Mouse (Mus musculus): ENCODE results near the gene Creb3l1. TPM values are rescaled to one million over a fixed set of nuclear protein-coding genes. Genes with fewer than 3 reads are reported as not detected.

Gene Creb3l1
- polyA plus RNA-seq, 1 experiment from 2014 or later: 1.3 TPM

DNA sequence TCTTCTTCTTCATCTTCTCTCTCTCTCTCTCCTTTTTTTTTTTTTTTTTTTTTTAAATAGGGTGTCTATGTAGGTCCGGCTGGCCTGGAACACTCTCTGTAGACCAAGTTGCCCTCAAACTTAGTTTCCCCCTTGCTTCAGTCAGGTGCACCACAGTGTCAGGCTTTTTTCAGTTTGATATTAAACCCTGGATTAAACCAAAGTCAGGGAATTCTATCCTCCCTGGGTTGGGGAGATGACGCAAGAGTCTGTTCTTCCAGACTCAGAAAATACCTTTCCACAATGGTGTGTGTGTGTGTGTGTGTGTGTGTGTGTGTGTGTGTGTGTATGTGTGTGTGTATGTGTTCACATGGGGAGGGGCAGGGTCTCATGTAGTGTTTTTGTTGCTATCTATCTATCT lies 900 bp upstream of the Creb3l1 start:
- ATAC-seq: no peak
- H3K4me1 ChIP-seq (replicated peaks; ENCODE audit: control insufficient read depth, insufficient read depth, low read length): peaks cover 9% of the 10 kb centered on the region
- 98% methylated on average over 2 of the region's 2 CpGs for WGBS

DNA sequence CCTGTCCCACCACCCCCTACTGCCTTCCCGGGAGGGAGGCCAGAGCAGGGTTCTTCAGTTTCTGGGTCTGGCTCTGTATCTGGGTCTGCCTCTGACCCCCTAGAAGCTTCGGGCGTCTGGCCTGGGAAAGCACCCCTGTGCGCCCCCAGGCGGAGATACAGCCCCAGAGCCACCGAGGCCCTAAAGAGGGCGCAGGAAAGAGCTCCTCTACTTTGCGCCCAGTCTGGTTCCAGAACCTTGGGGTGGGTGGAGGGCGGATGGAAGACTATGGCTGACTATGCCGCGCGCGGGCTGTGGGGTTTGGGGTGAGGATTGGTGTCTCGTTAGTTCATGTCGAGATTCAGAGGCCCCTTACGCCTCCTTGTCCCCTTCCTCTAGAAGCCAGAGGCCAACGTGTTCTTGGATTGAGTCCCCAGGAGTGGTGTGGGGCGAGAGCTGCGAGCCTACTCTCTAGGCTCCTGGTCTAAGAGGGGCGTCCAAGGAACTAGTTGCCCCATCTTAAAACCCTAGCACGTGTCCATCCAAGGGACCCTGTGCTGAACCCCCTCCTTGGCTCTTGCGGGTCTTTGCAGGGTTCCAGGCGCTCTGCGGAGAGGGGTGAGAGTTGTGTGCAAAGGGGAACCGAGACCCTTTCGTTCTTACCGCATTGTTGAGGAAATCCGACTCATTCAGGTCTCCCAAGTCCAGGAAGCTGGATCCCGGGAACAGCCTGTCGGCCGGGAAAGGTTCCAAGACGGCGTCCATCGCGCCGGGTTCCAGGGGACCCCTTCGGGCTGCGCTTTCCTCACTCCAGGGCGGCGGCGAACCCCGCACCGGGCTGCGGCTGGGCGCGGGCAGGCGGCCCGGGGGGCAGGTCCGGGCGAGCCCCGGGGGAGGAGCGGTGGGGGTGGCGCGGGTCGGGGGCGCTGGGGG lies 684 bp downstream of the Creb3l1 start:
- ATAC-seq: peak; percentile 24
- Histone ChIP-seq H3K9me3 (ENCODE audit: control insufficient read depth, low read length) (no peaks in the 10 kb centered on the region), H3K27ac (ENCODE audit: low read length) (no peak overlapping the region), H3K36me3 (ENCODE audit: control insufficient read depth, insufficient read depth) (no peaks in the 10 kb centered on the region), H3K4me1 (replicated peaks; ENCODE audit: control insufficient read depth, insufficient read depth, low read length) (peaks cover 9% of the 10 kb centered on the region), H3K4me3 (replicated peaks; ENCODE audit: low read length) (peak overlapping the region; percentile 68), H3K9ac (replicated peaks; ENCODE audit: low read depth, low read length) (peak overlapping the region; percentile 67), H3K27me3 (replicated peaks; ENCODE audit: control insufficient read depth, insufficient read depth, low read length) (peaks cover 2% of the 10 kb centered on the region; the same call in 1 of the 2 replicates), H3K4me2 (ENCODE audit: low read length) (peak overlapping the region; percentile 80)
- WGBS: 5% methylated on average over 54 of the region's 56 CpGs

More for the DNA sequence above, 900 bp upstream of the Creb3l1 start:
- Histone ChIP-seq H3K4me3 (replicated peaks; ENCODE audit: low read length) (no peak overlapping the region), H3K27ac (ENCODE audit: low read length) (no peak overlapping the region), H3K27me3 (replicated peaks; ENCODE audit: control insufficient read depth, insufficient read depth, low read length) (peaks cover 2% of the 10 kb centered on the region; the same call in 1 of the 2 replicates), H3K4me2 (ENCODE audit: low read length) (no peak overlapping the region), H3K36me3 (ENCODE audit: control insufficient read depth, insufficient read depth) (no peaks in the 10 kb centered on the region), H3K9me3 (ENCODE audit: control insufficient read depth, low read length) (no peaks in the 10 kb centered on the region), H3K9ac (replicated peaks; ENCODE audit: low read depth, low read length) (no peak overlapping the region)

- Histone ChIP-seq H3K4me1 (replicated peaks; ENCODE audit: control insufficient read depth, insufficient read depth, low read length) (peaks cover 9% of the 10 kb centered on the region), H3K27ac (ENCODE audit: low read length) (no peak overlapping the region), H3K9ac (replicated peaks; ENCODE audit: low read depth, low read length) (no peak overlapping the region), H3K36me3 (ENCODE audit: control insufficient read depth, insufficient read depth) (no peaks in the 10 kb centered on the region), H3K4me2 (ENCODE audit: low read length) (no peak overlapping the region), H3K27me3 (replicated peaks; ENCODE audit: control insufficient read depth, insufficient read depth, low read length) (peaks cover 2% of the 10 kb centered on the region; the same call in 1 of the 2 replicates), H3K9me3 (ENCODE audit: control insufficient read depth, low read length) (no peaks in the 10 kb centered on the region), H3K4me3 (replicated peaks; ENCODE audit: low read length) (no peak overlapping the region)
- 66% methylated on average over 4 of the region's 4 CpGs for WGBS
- no peak for ATAC-seq
These were observed 3.5 kb downstream of the Creb3l1 start for GRCm38 (mm10) chr2:92020676-92021265.

DNA sequence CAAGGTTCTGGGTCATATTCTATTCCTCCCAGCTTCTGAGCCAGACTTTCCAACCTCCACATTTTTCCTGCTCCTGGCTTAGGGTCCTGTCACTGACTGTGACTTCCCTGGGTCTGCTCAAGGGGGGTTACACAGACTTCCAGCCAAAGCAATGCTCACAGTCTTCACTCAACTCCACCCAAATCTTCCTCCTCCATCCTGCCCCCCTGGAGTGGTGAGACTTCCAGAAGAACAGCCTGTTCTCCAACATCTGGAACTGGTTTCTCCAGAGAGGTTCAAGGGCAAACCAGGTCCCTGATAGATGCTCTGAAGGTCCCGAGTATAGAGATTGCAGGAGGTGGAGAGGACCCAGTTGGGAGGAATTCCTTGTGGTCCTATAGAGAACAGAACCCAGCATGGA lies 6.9 kb downstream of the Creb3l1 start:
- Histone ChIP-seq H3K27ac (ENCODE audit: low read length) (no peak overlapping the region), H3K4me3 (replicated peaks; ENCODE audit: low read length) (no peak overlapping the region), H3K36me3 (ENCODE audit: control insufficient read depth, insufficient read depth) (no peaks in the 10 kb centered on the region), H3K4me2 (ENCODE audit: low read length) (no peak overlapping the region), H3K9me3 (ENCODE audit: control insufficient read depth, low read length) (no peaks in the 10 kb centered on the region), H3K4me1 (replicated peaks; ENCODE audit: control insufficient read depth, insufficient read depth, low read length) (no peaks in the 10 kb centered on the region), H3K27me3 (replicated peaks; ENCODE audit: control insufficient read depth, insufficient read depth, low read length) (0 out of 2 replicates have a peak, but pooled peaks cover 2% of the 10 kb centered on the region), H3K9ac (replicated peaks; ENCODE audit: low read depth, low read length) (no peak overlapping the region)
- 85% methylated on average over 1 of the region's 1 CpGs for WGBS
- ATAC-seq: no peak

- Histone ChIP-seq H3K27ac (ENCODE audit: low read length) (no peak overlapping the region), H3K36me3 (ENCODE audit: control insufficient read depth, insufficient read depth) (no peaks in the 10 kb centered on the region), H3K4me3 (replicated peaks; ENCODE audit: low read length) (no peak overlapping the region), H3K9ac (replicated peaks; ENCODE audit: low read depth, low read length) (no peak overlapping the region), H3K9me3 (ENCODE audit: control insufficient read depth, low read length) (no peaks in the 10 kb centered on the region), H3K4me1 (replicated peaks; ENCODE audit: control insufficient read depth, insufficient read depth, low read length) (no peaks in the 10 kb centered on the region), H3K4me2 (ENCODE audit: low read length) (no peak overlapping the region), H3K27me3 (replicated peaks; ENCODE audit: control insufficient read depth, insufficient read depth, low read length) (0 out of 2 replicates have a peak, but pooled peaks cover 2% of the 10 kb centered on the region)
- no peak for ATAC-seq
- WGBS: 48% methylated on average over 3 of the region's 3 CpGs
These were observed 7.3 kb downstream of the Creb3l1 start for GRCm38 (mm10) chr2:92016981-92017380.

DNA sequence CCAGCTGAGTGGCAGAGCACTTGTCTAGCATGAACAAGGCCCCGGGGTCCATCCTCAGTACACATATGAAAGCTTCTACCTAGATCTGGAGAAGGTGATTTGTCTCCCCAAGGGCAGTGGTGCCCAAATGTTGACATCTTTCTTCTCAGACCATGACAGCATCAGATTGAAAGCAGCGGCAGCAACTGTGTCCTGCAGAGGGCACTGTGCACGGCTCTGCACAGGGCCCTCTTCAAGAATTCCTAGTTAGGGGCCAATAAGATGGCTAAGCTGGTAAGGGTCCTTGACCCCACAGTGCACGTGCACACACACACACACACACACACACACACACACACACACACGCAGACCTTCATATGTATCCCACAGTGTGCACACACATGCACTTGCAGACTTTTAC lies 9.4 kb downstream of the Creb3l1 start:
- no peaks in the 10 kb centered on the region for H3K27me3 ChIP-seq (replicated peaks; ENCODE audit: control insufficient read depth, insufficient read depth, low read length)
- H3K9ac ChIP-seq (replicated peaks; ENCODE audit: low read depth, low read length): no peak overlapping the region
- H3K9me3 ChIP-seq (ENCODE audit: control insufficient read depth, low read length): no peaks in the 10 kb centered on the region
- ATAC-seq: no peak
- no peaks in the 10 kb centered on the region for H3K4me1 ChIP-seq (replicated peaks; ENCODE audit: control insufficient read depth, insufficient read depth, low read length)
- 84% methylated on average over 5 of the region's 5 CpGs for WGBS
- H3K27ac ChIP-seq (ENCODE audit: low read length): no peak overlapping the region
- no peak overlapping the region for H3K4me2 ChIP-seq (ENCODE audit: low read length)
- no peaks in the 10 kb centered on the region for H3K36me3 ChIP-seq (ENCODE audit: control insufficient read depth, insufficient read depth)
- H3K4me3 ChIP-seq (replicated peaks; ENCODE audit: low read length): no peak overlapping the region

GRCm38 (mm10) chr2:92014248-92014647 lies 10.1 kb downstream of the Creb3l1 start:
- H3K9me3 ChIP-seq (ENCODE audit: control insufficient read depth, low read length): no peaks in the 10 kb centered on the region
- H3K36me3 ChIP-seq (ENCODE audit: control insufficient read depth, insufficient read depth): no peaks in the 10 kb centered on the region
- H3K27ac ChIP-seq (ENCODE audit: low read length): no peak overlapping the region
- no peaks in the 10 kb centered on the region; the same call in 1 of the 2 replicates for H3K27me3 ChIP-seq (replicated peaks; ENCODE audit: control insufficient read depth, insufficient read depth, low read length)
- no peak for ATAC-seq
- no peak overlapping the region for H3K4me2 ChIP-seq (ENCODE audit: low read length)
- no peak overlapping the region for H3K4me3 ChIP-seq (replicated peaks; ENCODE audit: low read length)
- WGBS: 77% methylated on average over 6 of the region's 6 CpGs
- no peak overlapping the region for H3K9ac ChIP-seq (replicated peaks; ENCODE audit: low read depth, low read length)
- H3K4me1 ChIP-seq (replicated peaks; ENCODE audit: control insufficient read depth, insufficient read depth, low read length): no peaks in the 10 kb centered on the region

GRCm38 (mm10) chr2:92012768-92013445 lies 11.4 kb downstream of the Creb3l1 start:
- no peak overlapping the region for H3K9ac ChIP-seq (replicated peaks; ENCODE audit: low read depth, low read length)
- no peaks in the 10 kb centered on the region; the same call in 1 of the 2 replicates for H3K27me3 ChIP-seq (replicated peaks; ENCODE audit: control insufficient read depth, insufficient read depth, low read length)
- no peak overlapping the region for H3K4me2 ChIP-seq (ENCODE audit: low read length)
- H3K4me1 ChIP-seq (replicated peaks; ENCODE audit: control insufficient read depth, insufficient read depth, low read length): peaks cover 6% of the 10 kb centered on the region
- H3K9me3 ChIP-seq (ENCODE audit: control insufficient read depth, low read length): no peaks in the 10 kb centered on the region
- H3K27ac ChIP-seq (ENCODE audit: low read length): no peak overlapping the region
- WGBS: 55% methylated on average over 8 of the region's 8 CpGs
- H3K36me3 ChIP-seq (ENCODE audit: control insufficient read depth, insufficient read depth): no peaks in the 10 kb centered on the region
- ATAC-seq: no peak
- H3K4me3 ChIP-seq (replicated peaks; ENCODE audit: low read length): no peak overlapping the region

Data from forebrain, embryonic 16.5 days (tissue).